Mouse (Mus musculus): ENCODE measurements at regions not wholly inside any gene's neighbourhood (a gene's known extent, or its start where the extent isn't known, plus 50 kb on each side); places are given as distances from the start of the nearest gene placed in this dataset.

DNA sequence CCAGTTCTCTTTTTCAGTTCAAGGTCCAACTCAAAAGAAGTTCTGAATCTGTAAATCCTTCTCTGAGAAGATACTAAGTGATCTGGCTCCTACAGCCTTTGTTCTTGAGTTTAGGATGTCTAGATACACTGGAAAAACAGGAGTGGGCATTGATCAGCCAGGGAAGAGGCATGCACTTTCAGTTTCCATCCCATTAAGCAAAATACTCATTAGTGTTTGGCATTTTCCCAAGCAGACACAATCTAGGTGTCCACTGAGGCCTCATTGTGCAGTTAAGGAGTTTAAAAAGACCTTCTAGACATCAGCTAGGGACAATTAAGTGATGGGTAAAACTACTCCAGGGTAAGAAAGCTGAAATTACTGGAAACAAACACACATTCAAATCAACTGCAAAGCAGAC is 74.3 kb upstream of the Zfp770 start:
- Histone ChIP-seq H3K9ac (no peak overlapping the region), H3K9me3 (ENCODE audit: low read depth, low read length) (no peaks in the 10 kb centered on the region), H3K27me3 (ENCODE audit: insufficient read depth, low read length) (no peaks in the 10 kb centered on the region), H3K36me3 (ENCODE audit: insufficient read depth) (no peaks in the 10 kb centered on the region), H3K27ac (ENCODE audit: low read depth) (no peak overlapping the region), H3K4me2 (no peak overlapping the region), H3K4me1 (ENCODE audit: insufficient read depth) (no peaks in the 10 kb centered on the region), H3K4me3 (ENCODE audit: low read depth, low read length) (no peak overlapping the region)
- DNase-seq = no peak
- TF ChIP-seq CTCF (IDR thresholded peaks at IDR 0.05; ENCODE audit: low read depth) = no peak
- no peak for ATAC-seq (ENCODE audit: insufficient read depth)

DNA sequence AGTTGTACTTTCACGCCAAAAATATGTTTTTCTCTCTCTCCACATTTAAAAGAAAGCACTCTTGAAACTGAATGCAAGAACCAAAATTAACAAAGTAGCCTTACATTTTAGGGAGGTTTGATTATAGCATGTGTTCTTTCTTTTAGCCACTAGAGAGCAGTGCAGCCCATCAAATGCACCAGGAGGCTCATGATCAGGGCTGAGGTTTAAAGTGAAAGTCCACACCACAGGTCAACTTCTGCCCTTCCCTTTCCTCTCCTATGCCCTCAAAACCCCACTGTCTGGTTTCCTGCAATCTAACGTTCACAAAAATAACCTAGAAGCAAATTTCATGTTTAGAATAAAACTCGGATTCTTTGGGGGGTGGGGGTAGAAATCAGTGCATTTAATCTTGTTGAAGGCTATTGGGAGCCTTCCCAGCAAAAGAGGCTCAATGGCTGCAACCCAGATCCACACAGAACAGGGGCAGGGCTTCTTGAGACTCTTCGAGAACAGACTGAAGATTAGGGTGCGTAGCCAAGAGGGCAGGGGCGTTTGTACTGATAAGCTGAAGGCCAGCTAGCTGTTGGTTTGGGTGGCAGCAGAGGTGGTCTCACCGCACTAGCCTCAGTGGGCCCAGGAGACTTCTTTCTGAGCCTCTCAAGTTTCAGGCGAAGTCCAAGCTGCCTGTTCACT is 59.3 kb upstream of the Zfp770 start:
- Histone ChIP-seq H3K9ac (no peak overlapping the region), H3K27me3 (ENCODE audit: insufficient read depth, low read length) (no peaks in the 10 kb centered on the region), H3K9me3 (ENCODE audit: low read depth, low read length) (no peaks in the 10 kb centered on the region), H3K27ac (ENCODE audit: low read depth) (no peak overlapping the region), H3K4me2 (peak overlapping the region; percentile 18; the same call in 1 of the 2 replicates), H3K4me1 (ENCODE audit: insufficient read depth) (no peaks in the 10 kb centered on the region), H3K36me3 (ENCODE audit: insufficient read depth) (no peaks in the 10 kb centered on the region), H3K4me3 (ENCODE audit: low read depth, low read length) (no peak overlapping the region)
- peak; percentile 88 for ATAC-seq (ENCODE audit: insufficient read depth)
- DNase-seq = peak; percentile 84
- WGBS = 34% methylated on average over 8 of the region's 8 CpGs
- TF ChIP-seq CTCF (IDR thresholded peaks at IDR 0.05; ENCODE audit: low read depth) = peak; percentile 86

DNA sequence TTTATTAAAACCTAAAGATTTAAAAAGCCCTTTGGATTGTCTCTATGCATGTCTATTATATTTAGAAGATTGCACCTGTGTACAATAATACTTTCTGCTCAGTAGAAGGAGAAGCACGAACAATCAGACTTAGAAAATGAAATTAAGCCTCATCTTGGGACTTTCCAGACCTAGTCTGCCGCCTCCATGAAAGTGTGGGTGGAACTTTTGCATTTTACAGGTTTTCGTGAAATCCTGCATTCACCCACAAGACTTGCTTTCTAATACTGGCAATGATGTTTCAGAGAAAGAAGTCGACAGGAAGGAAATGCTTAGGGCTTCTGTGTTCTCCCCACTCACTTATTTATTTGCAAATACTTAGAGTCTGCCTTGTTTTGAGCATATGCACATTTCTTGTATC is 58.3 kb upstream of the Zfp770 start:
- H3K36me3 ChIP-seq (ENCODE audit: insufficient read depth) = no peaks in the 10 kb centered on the region
- H3K4me1 ChIP-seq (ENCODE audit: insufficient read depth) = no peaks in the 10 kb centered on the region
- TF ChIP-seq CTCF (IDR thresholded peaks at IDR 0.05; ENCODE audit: low read depth) = no peak
- H3K27ac ChIP-seq (ENCODE audit: low read depth) = no peak overlapping the region
- ATAC-seq (ENCODE audit: insufficient read depth) (no peak), DNase-seq (no peak)
- no peak overlapping the region for H3K4me2 ChIP-seq
- no peaks in the 10 kb centered on the region for H3K27me3 ChIP-seq (ENCODE audit: insufficient read depth, low read length)
- 75% methylated on average over 4 of the region's 4 CpGs for WGBS
- no peak overlapping the region for H3K9ac ChIP-seq
- H3K4me3 ChIP-seq (ENCODE audit: low read depth, low read length) = no peak overlapping the region
- H3K9me3 ChIP-seq (ENCODE audit: low read depth, low read length) = no peaks in the 10 kb centered on the region
